Mouse (Mus musculus): ENCODE data around the gene Utrn.

Utrn gene

GRCm38 (mm10) chr10:12869029-12869671 is at the start of gene Utrn:
Gene Utrn, minus strand, starts transcription at chr10:12869365.
- in situ Hi-C loops (cut with MboI; ENCODE audit: low sequenced_read_pairs) = no loop called here

- in situ Hi-C loops (cut with MboI; ENCODE audit: low sequenced_read_pairs) = no loop called here
These were observed 48.5 kb upstream of the Utrn start for GRCm38 (mm10) chr10:12917626-12918025.

GRCm38 (mm10) chr10:12916376-12916775 is 47.2 kb upstream of the Utrn start:
- in situ Hi-C loops (cut with MboI; ENCODE audit: low sequenced_read_pairs) = no loop called here

GRCm38 (mm10) chr10:12915826-12916225 is 46.7 kb upstream of the Utrn start:
- in situ Hi-C loops (cut with MboI; ENCODE audit: low sequenced_read_pairs) = no loop called here

- in situ Hi-C loops (cut with MboI; ENCODE audit: low sequenced_read_pairs) = no loop called here
These were observed 45.0 kb upstream of the Utrn start for GRCm38 (mm10) chr10:12914203-12914602.

GRCm38 (mm10) chr10:12911981-12912530 is 42.9 kb upstream of the Utrn start:
- in situ Hi-C loops (cut with MboI; ENCODE audit: low sequenced_read_pairs) = no loop called here

- in situ Hi-C loops (cut with MboI; ENCODE audit: low sequenced_read_pairs) = no loop called here
These were observed 42.3 kb upstream of the Utrn start for GRCm38 (mm10) chr10:12911451-12911850.

- in situ Hi-C loops (cut with MboI; ENCODE audit: low sequenced_read_pairs) = no loop called here
These were observed 40.7 kb upstream of the Utrn start for GRCm38 (mm10) chr10:12909891-12910290.

- in situ Hi-C loops (cut with MboI; ENCODE audit: low sequenced_read_pairs) = no loop called here
These were observed 40.0 kb upstream of the Utrn start for GRCm38 (mm10) chr10:12909179-12909578.

GRCm38 (mm10) chr10:12904140-12904528 is 35.0 kb upstream of the Utrn start:
- in situ Hi-C loops (cut with MboI; ENCODE audit: low sequenced_read_pairs) = no loop called here

GRCm38 (mm10) chr10:12903440-12904139 is 34.4 kb upstream of the Utrn start:
- in situ Hi-C loops (cut with MboI; ENCODE audit: low sequenced_read_pairs) = no loop called here

GRCm38 (mm10) chr10:12899901-12900300 is 30.7 kb upstream of the Utrn start:
- in situ Hi-C loops (cut with MboI; ENCODE audit: low sequenced_read_pairs) = no loop called here

GRCm38 (mm10) chr10:12893339-12893738 is 24.2 kb upstream of the Utrn start:
- in situ Hi-C loops (cut with MboI; ENCODE audit: low sequenced_read_pairs) = no loop called here

- in situ Hi-C loops (cut with MboI; ENCODE audit: low sequenced_read_pairs) = no loop called here
These were observed 19.2 kb upstream of the Utrn start for GRCm38 (mm10) chr10:12888373-12888772.

GRCm38 (mm10) chr10:12887792-12888191 is 18.6 kb upstream of the Utrn start:
- in situ Hi-C loops (cut with MboI; ENCODE audit: low sequenced_read_pairs) = no loop called here

- in situ Hi-C loops (cut with MboI; ENCODE audit: low sequenced_read_pairs) = no loop called here
These were observed 15.3 kb upstream of the Utrn start for GRCm38 (mm10) chr10:12884308-12884948.

GRCm38 (mm10) chr10:12881911-12882310 is 12.7 kb upstream of the Utrn start:
- in situ Hi-C loops (cut with MboI; ENCODE audit: low sequenced_read_pairs) = no loop called here

- in situ Hi-C loops (cut with MboI; ENCODE audit: low sequenced_read_pairs) = no loop called here
These were observed 10.1 kb upstream of the Utrn start for GRCm38 (mm10) chr10:12879313-12879695.

- in situ Hi-C loops (cut with MboI; ENCODE audit: low sequenced_read_pairs) = no loop called here
These were observed 9.6 kb upstream of the Utrn start for GRCm38 (mm10) chr10:12878661-12879312.

GRCm38 (mm10) chr10:12876426-12876825 is 7.3 kb upstream of the Utrn start:
- in situ Hi-C loops (cut with MboI; ENCODE audit: low sequenced_read_pairs) = no loop called here

- in situ Hi-C loops (cut with MboI; ENCODE audit: low sequenced_read_pairs) = no loop called here
These were observed 6.2 kb upstream of the Utrn start for GRCm38 (mm10) chr10:12875410-12875809.
